Mouse (Mus musculus) embryonic fibroblast, embryonic 13.5 days (primary cell): ENCODE data around the gene Sun2.

Experiments used
- CTCF ChIP-seq: IDR thresholded peaks from 2 replicates; pipeline ENCODE4 v1.5.1; 2011; ENCODE audit warnings: mild to moderate bottlenecking, control low read depth, low read length, moderate library complexity, borderline replicate concordance; ENCODE audit not compliant: insufficient read depth
- POLR2A ChIP-seq: IDR thresholded peaks from 2 replicates; pipeline ENCODE4 v1.6.1; 2011; ENCODE audit warnings: low read depth, mild to moderate bottlenecking, control low read depth, low read length, moderate library complexity

GRCm38 (mm10) chr15:79791502-79791901, 49.2 kb upstream of the Sun2 start:
- TF ChIP-seq POLR2A (no peak), CTCF (no peak)
